Mouse (Mus musculus) heart, adult 2 months (tissue): ENCODE measurements at regions not wholly inside any gene's neighbourhood (a gene's known extent, or its start where the extent isn't known, plus 50 kb on each side); places are given as distances from the start of the nearest gene placed in this dataset.

ENCODE experiments used
- CTCF ChIP-seq: fragments of 200-600 bp; IDR thresholded peaks from 2 replicates; pipeline ENCODE4 v1.8.1; 2022; ENCODE audit warnings: antibody characterized with exemption, mild to moderate bottlenecking, moderate library complexity
- EP300 ChIP-seq: fragments of 200-500 bp; IDR thresholded peaks from 2 replicates; pipeline ENCODE4 v1.6.1; 2011; ENCODE audit warnings: low read depth, low read length, control low read depth; ENCODE audit not compliant: insufficient read depth
- POLR2A ChIP-seq: fragments of 200-500 bp; IDR thresholded peaks from 2 replicates; pipeline ENCODE4 v1.6.1; 2011; ENCODE audit warnings: mild to moderate bottlenecking, low read depth, low read length, control low read depth; ENCODE audit not compliant: insufficient read depth

- TF ChIP-seq POLR2A (no peak), CTCF (no peak), EP300 (no peak)
These were observed 409.1 kb upstream of the Kcnab2 start for GRCm38 (mm10) chr4:152886773-152887172.
